Mouse (Mus musculus) cortical plate, adult 2 months (tissue): ENCODE measurements around the gene Khdc1a.

Source experiments
- CTCF ChIP-seq: fragments of 200-500 bp; IDR thresholded peaks from 2 replicates; pipeline ENCODE4 v1.5.1; 2011; ENCODE audit warnings: mild to moderate bottlenecking, control low read depth, low read length; ENCODE audit not compliant: insufficient read depth; ENCODE audit errors: extremely low read depth
- POLR2A ChIP-seq: fragments of 200-500 bp; IDR thresholded peaks from 2 replicates; pipeline ENCODE4 v1.6.1; 2011; ENCODE audit warnings: mild to moderate bottlenecking, low read length, control low read depth; ENCODE audit not compliant: insufficient read depth; ENCODE audit errors: extremely low read depth

DNA sequence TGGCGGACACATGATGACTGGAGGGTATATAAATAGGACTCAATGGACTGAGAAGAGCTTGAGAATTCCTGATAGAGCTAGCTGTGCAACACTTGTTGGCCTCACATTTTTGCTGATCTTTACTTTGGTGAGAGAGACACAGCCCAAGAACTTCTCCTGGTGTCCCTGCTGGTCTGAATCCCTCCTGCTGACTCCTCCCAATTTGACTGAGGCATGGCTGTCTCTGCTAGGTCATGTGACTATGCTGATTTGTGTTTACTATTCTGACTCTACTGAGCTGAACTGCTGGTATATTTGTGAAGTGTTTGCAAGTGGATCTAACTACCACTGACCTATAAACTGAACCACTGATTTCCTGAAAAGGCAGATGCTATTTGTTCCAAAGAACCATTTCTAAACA, 27.8 kb upstream of the Khdc1a start:
- no peak for TF ChIP-seq CTCF
- TF ChIP-seq POLR2A = no peak
